Mouse (Mus musculus) liver (tissue): Measurements from ENCODE around the gene Zfp948.
"Not testable (repeated sequence)": the region's sequence is repeated elsewhere in the genome, so short reads cannot be mapped to it uniquely, and the experiment has no call there.

ENCODE experiments used
- DNase-seq: peaks from one replicate; pipeline ENCODE4 v3.0.0-alpha.2; 2020; ENCODE audit warnings: mixed read lengths

The Zfp948 gene

GRCm38 (mm10) chr17:21566728-21567349 is at the start of gene Zfp948:
TSS of gene Zfp948 (plus strand) at chr17:21567008.
- peak; percentile 79 for DNase-seq

- DNase-seq, result no peak
These were observed 49.6 kb upstream of the Zfp948 start for GRCm38 (mm10) chr17:21517130-21517671.

GRCm38 (mm10) chr17:21526270-21526669 is 40.5 kb upstream of the Zfp948 start:
- no peak for DNase-seq

GRCm38 (mm10) chr17:21530645-21531330 is 36.0 kb upstream of the Zfp948 start:
- DNase-seq, result no peak

GRCm38 (mm10) chr17:21531621-21532020 is 35.2 kb upstream of the Zfp948 start:
- DNase-seq, result no peak

GRCm38 (mm10) chr17:21532101-21532951 is 34.5 kb upstream of the Zfp948 start:
- peak; percentile 54 for DNase-seq

GRCm38 (mm10) chr17:21533961-21534360 is 32.8 kb upstream of the Zfp948 start:
- no peak for DNase-seq

- no peak for DNase-seq
These were observed 32.2 kb upstream of the Zfp948 start for GRCm38 (mm10) chr17:21534460-21535095.

- DNase-seq, result peak; percentile 65
These were observed 31.5 kb upstream of the Zfp948 start, which contains the start of gene Zfp52 for GRCm38 (mm10) chr17:21535096-21536001. TSS of gene Zfp52 (plus strand) at chr17:21535539.

- DNase-seq, result no peak
These were observed 30.7 kb upstream of the Zfp948 start for GRCm38 (mm10) chr17:21536096-21536495.

GRCm38 (mm10) chr17:21536676-21537075 is 30.1 kb upstream of the Zfp948 start:
- DNase-seq, result no peak

- DNase-seq, result no peak
These were observed 9.0 kb upstream of the Zfp948 start for GRCm38 (mm10) chr17:21557831-21558230.

GRCm38 (mm10) chr17:21566220-21566619 is 588 bp upstream of the Zfp948 start:
- DNase-seq, result peak; percentile 29

- DNase-seq, result peak; percentile 41
These were observed 888 bp downstream of the Zfp948 start for GRCm38 (mm10) chr17:21567696-21568095.

- DNase-seq, result no peak
These were observed 12.3 kb downstream of the Zfp948 start for GRCm38 (mm10) chr17:21579080-21579479.

GRCm38 (mm10) chr17:21579493-21580175 is 12.8 kb downstream of the Zfp948 start:
- peak; percentile 45 for DNase-seq

- DNase-seq, result no peak
These were observed 18.7 kb downstream of the Zfp948 start for GRCm38 (mm10) chr17:21585521-21585920.

GRCm38 (mm10) chr17:21616356-21616755 is 49.5 kb downstream of the Zfp948 start:
- no peak for DNase-seq

- no peak for DNase-seq
These were observed 50.5 kb downstream of the Zfp948 start for GRCm38 (mm10) chr17:21617352-21617751.

- no peak for DNase-seq
These were observed 56.8 kb downstream of the Zfp948 start for GRCm38 (mm10) chr17:21623647-21624046.

- not testable (repeated sequence) for DNase-seq
These were observed 69.0 kb downstream of the Zfp948 start for GRCm38 (mm10) chr17:21635758-21636157.
